Mouse (Mus musculus): ENCODE measurements around the gene Crtap. TPM values are rescaled to one million over a fixed set of nuclear protein-coding genes. Genes with fewer than 3 reads are reported as not detected.

Gene Crtap
- 12.8 and 13.1 TPM in 2 replicates for polyA plus RNA-seq (2012; rRNA removed)
- 13.7 and 19.6 TPM in 2 replicates for polyA plus RNA-seq (2014; fragmentation: Nextera tagmentation; extraction: Ambion mirVana)

DNA sequence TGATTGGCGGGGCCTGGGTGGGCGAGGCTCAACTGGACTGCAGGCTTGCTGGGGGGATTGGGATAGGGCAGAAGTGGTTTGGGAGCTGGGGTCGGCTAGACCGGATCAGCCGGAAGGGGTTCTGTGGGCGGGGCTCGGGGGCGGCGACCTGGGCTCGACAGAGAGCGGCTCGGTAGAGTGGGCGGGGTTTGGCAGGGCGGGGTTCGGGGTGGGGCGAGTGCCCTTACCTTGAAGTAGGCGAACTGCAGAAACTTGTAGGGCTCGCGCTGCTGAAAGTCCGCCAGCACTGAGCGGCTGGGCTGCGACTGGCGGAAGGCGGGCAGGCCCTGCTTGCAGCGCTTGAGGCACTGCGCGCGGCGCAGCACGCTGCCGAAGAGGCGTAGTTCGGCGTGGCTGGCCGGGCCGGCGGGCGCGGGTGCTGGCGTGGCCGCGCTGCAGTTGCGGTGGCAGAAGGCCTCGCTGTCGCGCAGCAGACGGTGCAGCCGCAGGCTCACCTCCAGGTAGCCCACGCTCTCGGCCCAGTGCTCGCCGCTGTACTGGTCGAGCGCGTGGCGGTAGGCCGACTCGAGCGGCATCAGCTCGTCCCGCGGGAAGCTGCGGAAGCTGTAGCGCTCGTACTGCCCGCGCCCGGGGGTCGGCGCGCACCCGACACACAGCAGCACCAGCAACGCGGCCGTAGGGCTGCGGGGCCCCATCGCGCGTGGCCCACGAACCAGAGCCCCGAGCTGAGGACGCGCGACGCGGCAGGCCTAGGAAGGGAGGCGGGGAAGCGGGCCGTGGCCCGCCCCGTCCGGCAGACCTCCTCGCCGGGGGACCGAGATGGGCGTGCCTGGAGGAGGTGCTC lies at the start of gene Crtap:
Gene Crtap, minus strand, starts transcription at position 771 of the 844 bp plus-strand sequence.
- ATAC-seq (ENCODE audit: insufficient read depth), result peak; percentile 80
- TF ChIP-seq EP300 (IDR thresholded peaks at IDR 0.05; ENCODE audit: low read depth), result no peak
- TF ChIP-seq CTCF (IDR thresholded peaks at IDR 0.05; ENCODE audit: low read depth), result no peak
- peak in 1 of 3 experiments; percentile 31 for DNase-seq (ENCODE audit: low read depth in 3 of 3, low spot score in 3 of 3)
- 1% methylated on average over 96 of the region's 96 CpGs for WGBS (ENCODE audit: insufficient replicate concordance)
- Histone ChIP-seq H3K4me3 (ENCODE audit: insufficient read depth in 1 of 2, low read depth in 2 of 2, low read length in 2 of 2) (peak within 1 kb of the TSS; percentile 66 to 78), H3K9ac (replicated peaks) (peak within 1 kb of the TSS; percentile 68), H3K4me1 (replicated peaks; ENCODE audit: control insufficient read depth in 2 of 2, insufficient read depth in 2 of 2, low read length in 1 of 2) (peaks cover 7% of the 10 kb centered on the region in 2 experiments; a peak in 3 of 4 replicates), H3K4me2 (ENCODE audit: low read depth) (peak within 1 kb of the TSS; percentile 84), H3K36me3 (replicated peaks; ENCODE audit: control insufficient read depth, insufficient read depth, low read depth) (no peaks in the 10 kb centered on the region), H3K27me3 (ENCODE audit: control insufficient read depth, insufficient read depth, low read length) (no peaks in the 10 kb centered on the region), H3K9me3 (ENCODE audit: control insufficient read depth, low read length) (no peaks in the 10 kb centered on the region), H3K27ac (no peak within 1 kb of the TSS)

DNA sequence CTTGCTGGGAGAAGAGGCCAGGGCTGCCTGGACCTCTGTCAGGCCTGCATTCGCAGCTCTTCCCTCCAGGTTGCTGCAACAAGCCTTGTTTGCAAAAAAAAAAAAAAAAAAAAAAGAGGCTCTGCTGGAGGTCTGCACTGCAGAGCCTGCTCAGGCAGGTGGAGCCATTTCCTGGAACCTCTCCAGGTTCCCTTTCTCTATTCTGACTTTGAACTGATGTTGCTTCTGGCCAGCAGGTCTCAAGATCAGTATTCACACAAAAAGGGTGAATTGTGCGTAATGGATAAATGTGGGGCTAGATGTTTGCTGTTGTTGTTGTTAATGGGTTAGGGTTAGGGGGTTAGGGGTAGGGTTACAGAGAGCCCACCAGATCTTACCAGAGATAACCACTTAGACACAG lies 45.2 kb upstream of the Crtap start:
- no peaks in the 10 kb centered on the region for H3K4me1 ChIP-seq (replicated peaks; ENCODE audit: control insufficient read depth in 2 of 2, insufficient read depth in 2 of 2, low read length in 1 of 2)
- H3K4me2 ChIP-seq (ENCODE audit: low read depth), result no peak overlapping the region
- H3K36me3 ChIP-seq (replicated peaks; ENCODE audit: control insufficient read depth, insufficient read depth, low read depth), result no peaks in the 10 kb centered on the region
- H3K27me3 ChIP-seq (ENCODE audit: control insufficient read depth, insufficient read depth, low read length), result no peaks in the 10 kb centered on the region
- TF ChIP-seq EP300 (IDR thresholded peaks at IDR 0.05; ENCODE audit: low read depth), result no peak
- TF ChIP-seq CTCF (IDR thresholded peaks at IDR 0.05; ENCODE audit: low read depth), result no peak
- 60% methylated on average over 2 of the region's 2 CpGs for WGBS (ENCODE audit: insufficient replicate concordance)
- no peaks in the 10 kb centered on the region for H3K9me3 ChIP-seq (ENCODE audit: control insufficient read depth, low read length)
- H3K4me3 ChIP-seq (ENCODE audit: insufficient read depth in 1 of 2, low read depth in 2 of 2, low read length in 2 of 2), result no peak overlapping the region
- no peak for ATAC-seq (ENCODE audit: insufficient read depth)
- no peak for DNase-seq (ENCODE audit: low read depth in 3 of 3, low spot score in 3 of 3)
- H3K27ac ChIP-seq, result no peak overlapping the region
- no peak overlapping the region for H3K9ac ChIP-seq (replicated peaks)

DNA sequence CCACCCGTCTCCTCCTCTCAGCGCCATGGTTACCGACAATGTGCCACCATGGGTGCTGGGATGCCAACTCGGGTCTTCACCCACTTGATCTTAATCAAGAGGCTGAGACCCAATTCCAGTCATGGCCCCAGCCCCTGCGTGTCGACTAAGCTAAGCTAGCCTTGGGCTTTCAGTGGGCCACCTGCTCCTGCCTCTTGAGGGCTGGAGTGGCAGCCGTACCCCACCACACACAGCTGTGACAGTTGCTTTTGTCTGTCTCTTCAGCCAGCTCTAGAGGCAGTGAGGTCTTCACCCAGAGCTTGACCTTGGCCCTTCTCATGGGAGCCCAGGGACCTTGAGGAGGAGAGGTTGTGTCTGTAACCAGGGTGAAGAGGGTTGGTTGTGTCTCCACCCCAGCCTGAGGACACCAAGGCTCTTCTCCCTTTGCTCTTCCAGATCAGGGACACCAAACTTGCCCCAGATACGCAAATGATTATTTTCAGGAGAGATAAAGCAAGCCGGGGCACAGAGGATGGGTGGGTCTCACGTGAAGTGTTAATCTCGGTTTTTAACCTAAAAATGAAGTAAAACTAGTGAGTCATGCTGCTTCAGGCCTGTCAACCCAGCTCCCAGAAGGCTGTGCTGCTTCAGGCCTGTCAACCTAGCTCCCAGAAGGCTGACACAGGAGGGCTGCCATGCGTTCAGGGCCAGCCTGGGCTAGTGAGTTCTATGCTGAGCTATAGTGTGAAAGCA lies 37.8 kb upstream of the Crtap start:
- DNase-seq (ENCODE audit: low read depth in 3 of 3, low spot score in 3 of 3), result peak in 1 of 3 experiments; percentile 35
- WGBS (ENCODE audit: insufficient replicate concordance), result 60% methylated on average over 12 of the region's 12 CpGs
- no peak for TF ChIP-seq CTCF (IDR thresholded peaks at IDR 0.05; ENCODE audit: low read depth)
- no peak for TF ChIP-seq EP300 (IDR thresholded peaks at IDR 0.05; ENCODE audit: low read depth)
- no peak overlapping the region for H3K9ac ChIP-seq (replicated peaks)
- no peak overlapping the region for H3K27ac ChIP-seq
- H3K4me3 ChIP-seq (ENCODE audit: insufficient read depth in 1 of 2, low read depth in 2 of 2, low read length in 2 of 2), result no peak overlapping the region
- no peaks in the 10 kb centered on the region for H3K27me3 ChIP-seq (ENCODE audit: control insufficient read depth, insufficient read depth, low read length)
- peak; percentile 57; the same call in 1 of the 2 replicates for ATAC-seq (ENCODE audit: insufficient read depth)
- H3K36me3 ChIP-seq (replicated peaks; ENCODE audit: control insufficient read depth, insufficient read depth, low read depth), result no peaks in the 10 kb centered on the region
- no peaks in the 10 kb centered on the region for H3K9me3 ChIP-seq (ENCODE audit: control insufficient read depth, low read length)
- H3K4me2 ChIP-seq (ENCODE audit: low read depth), result no peak overlapping the region
- H3K4me1 ChIP-seq (replicated peaks; ENCODE audit: control insufficient read depth in 2 of 2, insufficient read depth in 2 of 2, low read length in 1 of 2), result no peaks in the 10 kb centered on the region

DNA sequence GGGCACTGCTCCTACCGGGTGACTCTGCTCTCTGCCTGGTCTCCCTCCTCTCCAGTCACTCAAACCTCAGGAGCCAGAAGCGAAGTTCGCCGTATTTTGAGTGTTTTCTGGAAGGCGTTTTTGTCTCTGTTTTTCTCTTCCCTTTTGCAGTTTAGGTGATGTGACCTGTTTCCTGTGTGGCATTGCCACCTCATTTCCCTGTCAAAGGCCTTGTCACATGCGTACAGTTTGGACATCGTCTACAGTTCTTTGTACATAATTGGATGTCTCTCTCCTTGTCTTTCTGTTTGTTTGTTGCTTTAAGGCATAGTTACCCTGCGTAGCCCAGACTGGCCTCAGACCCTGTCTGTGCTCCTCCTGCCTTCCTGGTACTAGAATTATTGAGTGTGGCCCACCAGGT lies 37.0 kb upstream of the Crtap start:
- H3K4me2 ChIP-seq (ENCODE audit: low read depth), result no peak overlapping the region
- no peaks in the 10 kb centered on the region for H3K36me3 ChIP-seq (replicated peaks; ENCODE audit: control insufficient read depth, insufficient read depth, low read depth)
- 77% methylated on average over 8 of the region's 8 CpGs for WGBS (ENCODE audit: insufficient replicate concordance)
- no peak overlapping the region for H3K4me3 ChIP-seq (ENCODE audit: insufficient read depth in 1 of 2, low read depth in 2 of 2, low read length in 2 of 2)
- no peak overlapping the region for H3K9ac ChIP-seq (replicated peaks)
- no peak for ATAC-seq (ENCODE audit: insufficient read depth)
- TF ChIP-seq EP300 (IDR thresholded peaks at IDR 0.05; ENCODE audit: low read depth) (no peak), CTCF (IDR thresholded peaks at IDR 0.05; ENCODE audit: low read depth) (no peak)
- no peak for DNase-seq (ENCODE audit: low read depth in 3 of 3, low spot score in 3 of 3)
- H3K9me3 ChIP-seq (ENCODE audit: control insufficient read depth, low read length), result no peaks in the 10 kb centered on the region
- no peaks in the 10 kb centered on the region for H3K27me3 ChIP-seq (ENCODE audit: control insufficient read depth, insufficient read depth, low read length)
- H3K4me1 ChIP-seq (replicated peaks; ENCODE audit: control insufficient read depth in 2 of 2, insufficient read depth in 2 of 2, low read length in 1 of 2), result no peaks in the 10 kb centered on the region
- H3K27ac ChIP-seq, result no peak overlapping the region

DNA sequence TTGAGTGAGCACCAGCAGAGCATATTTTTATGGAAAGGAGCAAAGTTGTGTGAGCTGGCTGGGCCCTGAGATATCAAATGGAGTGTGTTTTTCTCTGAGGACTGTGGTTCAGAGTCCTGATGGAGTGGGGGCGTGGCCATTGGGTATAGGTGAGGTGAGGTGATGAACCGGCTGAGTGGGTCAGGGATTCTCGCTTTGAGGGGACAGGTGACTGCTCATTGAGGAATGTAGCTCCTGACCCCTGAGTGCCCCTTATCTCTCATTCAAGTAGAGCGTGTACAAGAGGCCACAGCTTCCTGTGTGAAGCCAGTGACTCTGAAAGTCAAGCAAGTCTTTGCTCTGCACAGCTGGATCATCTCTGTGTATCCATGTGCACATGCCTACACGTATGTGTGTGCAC lies 35.7 kb upstream of the Crtap start:
- Histone ChIP-seq H3K36me3 (replicated peaks; ENCODE audit: control insufficient read depth, insufficient read depth, low read depth) (no peaks in the 10 kb centered on the region), H3K27ac (no peak overlapping the region), H3K27me3 (ENCODE audit: control insufficient read depth, insufficient read depth, low read length) (no peaks in the 10 kb centered on the region), H3K9ac (replicated peaks) (no peak overlapping the region), H3K9me3 (ENCODE audit: control insufficient read depth, low read length) (no peaks in the 10 kb centered on the region), H3K4me3 (ENCODE audit: insufficient read depth in 1 of 2, low read depth in 2 of 2, low read length in 2 of 2) (no peak overlapping the region), H3K4me2 (ENCODE audit: low read depth) (no peak overlapping the region), H3K4me1 (replicated peaks; ENCODE audit: control insufficient read depth in 2 of 2, insufficient read depth in 2 of 2, low read length in 1 of 2) (no peaks in the 10 kb centered on the region)
- 59% methylated on average over 5 of the region's 5 CpGs for WGBS (ENCODE audit: insufficient replicate concordance)
- DNase-seq (ENCODE audit: low read depth in 3 of 3, low spot score in 3 of 3) (no peak), ATAC-seq (ENCODE audit: insufficient read depth) (no peak)
- TF ChIP-seq EP300 (IDR thresholded peaks at IDR 0.05; ENCODE audit: low read depth) (no peak), CTCF (IDR thresholded peaks at IDR 0.05; ENCODE audit: low read depth) (no peak)

Measured in liver, embryonic 14.5 days (tissue).